In the genomic region with DNA sequence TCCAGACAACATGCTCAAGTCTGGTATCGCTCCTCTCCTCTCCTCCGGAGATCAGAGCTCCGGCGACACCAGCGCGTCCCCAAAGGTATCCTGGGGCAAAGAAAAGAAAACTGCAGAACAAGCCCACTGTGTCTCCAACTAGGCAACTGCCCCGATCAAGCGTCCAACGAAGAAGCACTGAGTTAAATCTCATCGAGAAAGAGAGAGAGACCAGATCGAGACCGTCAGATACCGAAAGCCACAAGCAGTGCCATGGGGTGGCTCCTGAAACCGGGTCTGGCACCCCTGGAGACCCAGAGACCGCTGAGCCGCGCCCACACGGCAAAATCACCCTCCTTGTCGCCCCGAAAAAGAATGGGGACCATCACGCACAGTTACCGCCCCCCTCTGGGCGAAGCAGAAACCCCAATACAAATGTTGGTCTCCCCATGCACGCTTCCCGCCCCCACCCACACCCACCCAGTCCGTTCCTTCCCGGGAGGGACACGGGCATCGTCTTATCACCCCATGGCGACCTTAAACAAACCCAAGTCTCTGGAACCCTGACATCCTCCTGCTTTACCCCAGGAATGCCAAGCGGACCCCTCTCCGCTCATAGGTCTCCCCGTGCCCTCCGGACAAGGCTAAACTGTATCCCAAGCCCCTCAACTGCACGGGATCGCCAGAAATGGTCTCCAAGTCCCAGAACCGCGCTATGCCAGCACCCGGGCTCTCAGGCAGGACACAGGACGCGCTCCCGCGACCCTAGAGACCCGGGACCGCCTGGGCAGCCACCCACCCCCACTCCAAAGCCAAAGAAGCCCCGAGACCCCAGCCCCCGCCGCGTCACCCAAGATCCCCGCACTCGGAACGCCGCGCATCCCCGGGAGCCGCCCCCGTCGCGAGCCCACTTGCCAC, we compare ENCODE assay signal across 8 mouse cellular contexts. TPM values are rescaled to one million over a fixed set of nuclear protein-coding genes. Genes with fewer than 3 reads are reported as not detected.
DNase-seq lines count a peak whose midpoint lies in the region; ATAC-seq and TF ChIP-seq lines count a peak whose summit lies in the region.

No protein-coding gene starts in this region.

- TF ChIP-seq POLR2A in heart, adult 2 months (IDR thresholded peaks at IDR 0.05; ENCODE audit: insufficient read depth, low read depth, low read length): no peak
- no peak for TF ChIP-seq POLR2A in kidney, adult 2 months (IDR thresholded peaks at IDR 0.05; ENCODE audit: low read depth, low read length)

- no peak for TF ChIP-seq EP300 in heart, adult 2 months (IDR thresholded peaks at IDR 0.05; ENCODE audit: insufficient read depth, low read depth, low read length)

- H3K27me3 ChIP-seq in heart, adult 2 months (ENCODE audit: control insufficient read depth, insufficient read depth, low read length): no peaks in the 10 kb centered on the region
- no peaks in the 10 kb centered on the region for H3K27me3 ChIP-seq in kidney, adult 2 months (replicated peaks; ENCODE audit: control insufficient read depth, insufficient read depth, low read length)
- no peaks in the 10 kb centered on the region for H3K27me3 ChIP-seq in limb, embryonic 15.5 days
- H3K27me3 ChIP-seq in midbrain, postnatal 0 days (ENCODE audit: insufficient read depth, low read length): no peaks in the 10 kb centered on the region

- intact Hi-C loops in heart, adult 2 months (cut with DNase I): loop anchor here (2.0 to 5.0 kb wide), 4 partner anchors 76 to 174 kb away; a partner anchor contains a TSS

- under 1% methylated on average over 59 of the region's 59 CpGs for WGBS in heart, adult 2 months
- 1% methylated on average over 59 of the region's 59 CpGs for WGBS in kidney, adult 2 months
- under 1% methylated on average over 58 of the region's 59 CpGs for WGBS in limb, embryonic 15.5 days
- under 1% methylated on average over 59 of the region's 59 CpGs for WGBS in midbrain, postnatal 0 days

- H3K4me1 ChIP-seq in heart, adult 2 months (ENCODE audit: control insufficient read depth, insufficient read depth, low read length): no peaks in the 10 kb centered on the region; the same call in 1 of the 2 replicates
- H3K4me1 ChIP-seq in kidney, adult 2 months (ENCODE audit: control insufficient read depth, insufficient read depth, low read length): no peaks in the 10 kb centered on the region
- peaks cover 3% of the 10 kb centered on the region; the same call in 1 of the 2 replicates for H3K4me1 ChIP-seq in limb, embryonic 15.5 days
- 0 out of 2 replicates have a peak, but pooled peaks cover 6% of the 10 kb centered on the region for H3K4me1 ChIP-seq in midbrain, postnatal 0 days (ENCODE audit: insufficient read depth, low read length)

- peak overlapping the region; percentile 92 for H3K27ac ChIP-seq in heart, adult 2 months
- no peak overlapping the region for H3K27ac ChIP-seq in kidney, adult 2 months (ENCODE audit: insufficient read depth, low read depth, low read length)
- H3K27ac ChIP-seq in limb, embryonic 15.5 days: peak overlapping the region; percentile 94
- peak overlapping the region; percentile 92 for H3K27ac ChIP-seq in midbrain, postnatal 0 days (ENCODE audit: low read depth, low read length)

- H3K36me3 ChIP-seq in heart, adult 2 months (ENCODE audit: control insufficient read depth, insufficient read depth, low read length): no peaks in the 10 kb centered on the region
- H3K36me3 ChIP-seq in kidney, adult 2 months (ENCODE audit: control insufficient read depth, insufficient read depth, low read length): no peaks in the 10 kb centered on the region
- no peaks in the 10 kb centered on the region for H3K36me3 ChIP-seq in limb, embryonic 15.5 days
- H3K36me3 ChIP-seq in midbrain, postnatal 0 days (ENCODE audit: insufficient read depth, low read length): no peaks in the 10 kb centered on the region

- ATAC-seq in limb, embryonic 15.5 days (ENCODE audit: insufficient number of reproducible peaks, low FRiP score, low TSS enrichment, low read depth): no peak
- peak; percentile 48 for ATAC-seq in midbrain, postnatal 0 days (ENCODE audit: low FRiP score)

- DNase-seq in 3T3-L1 (ENCODE audit: low read depth, low spot score): peak; percentile 39
- peak; percentile 32 for DNase-seq in T-cell, adult 2 months (ENCODE audit: low spot score)
- DNase-seq in embryo, embryonic 10.5 days (ENCODE audit: low spot score): peak; percentile 54
- DNase-seq in heart, adult 2 months: peak; percentile 55 to 59
- peak; percentile 14 for DNase-seq in kidney, adult 2 months
- peak; percentile 36 for DNase-seq in midbrain, postnatal 0 days (ENCODE audit: low spot score)
- DNase-seq in testis, postnatal 10 days (ENCODE audit: low spot score): peak; percentile 67

- peak overlapping the region; percentile 61 for H3K4me3 ChIP-seq in heart, adult 2 months
- H3K4me3 ChIP-seq in kidney, adult 2 months (ENCODE audit: insufficient read depth, low read depth, low read length): peak overlapping the region; percentile 74
- peak overlapping the region; percentile 93 for H3K4me3 ChIP-seq in limb, embryonic 15.5 days
- peak overlapping the region; percentile 72 for H3K4me3 ChIP-seq in midbrain, postnatal 0 days (ENCODE audit: low read depth, low read length)

- TF ChIP-seq CTCF in heart, adult 2 months (IDR thresholded peaks at IDR 0.05): peak; percentile 54
- TF ChIP-seq CTCF in kidney, adult 2 months (conservative IDR thresholded peaks at IDR 0.05; ENCODE audit: insufficient read depth, insufficient read length, low read depth, low read length): 0 out of 2 replicates have a peak, but pooled peaks have one; percentile 4
- peak; percentile 52 for TF ChIP-seq CTCF in midbrain, postnatal 0 days (IDR thresholded peaks at IDR 0.05)

- peak overlapping the region; percentile 97 for H3K9ac ChIP-seq in heart, adult 2 months (ENCODE audit: low read depth, low read length)
- H3K9ac ChIP-seq in limb, embryonic 15.5 days: peak overlapping the region; percentile 96
- peak overlapping the region; percentile 88 for H3K9ac ChIP-seq in midbrain, postnatal 0 days (replicated peaks; ENCODE audit: low read length, poor library complexity, severe bottlenecking)

- H3K79me2 ChIP-seq in heart, adult 2 months (replicated peaks; ENCODE audit: control insufficient read depth, insufficient read depth, low read length): no peaks in the 10 kb centered on the region

- H3K9me3 ChIP-seq in limb, embryonic 15.5 days: no peaks in the 10 kb centered on the region
- H3K9me3 ChIP-seq in midbrain, postnatal 0 days (ENCODE audit: low read length): no peaks in the 10 kb centered on the region

- peak overlapping the region; percentile 84 for H3K4me2 ChIP-seq in limb, embryonic 15.5 days
- peak overlapping the region; percentile 66 for H3K4me2 ChIP-seq in midbrain, postnatal 0 days (ENCODE audit: low read depth, low read length, poor library complexity, severe bottlenecking)

RNA-seq across cellular contexts. Expression of a gene that starts 0.7 kb away (rescaled TPM):
- total RNA-seq in heart, adult 2 months (2021): 10 to 100 TPM; 11.7 to 11.9 TPM
- 3.2 and 7.0 TPM in 2 replicates for polyA plus RNA-seq in heart, adult 2 months (2012; rRNA removed)
- 3.1 and 3.3 TPM in 2 replicates for polyA plus RNA-seq in kidney, adult 2 months (2012; rRNA removed)
- polyA plus RNA-seq in limb, embryonic 15.5 days (2015; fragmentation: Nextera tagmentation; extraction: Ambion mirVana): 26.8 and 29.1 TPM in 2 replicates
- 36.0 and 41.7 TPM in 2 replicates for total RNA-seq in midbrain, postnatal 0 days (2014; rRNA removed)
- 15.0 and 15.5 TPM in 2 replicates for polyA plus RNA-seq in midbrain, postnatal 0 days (2015; fragmentation: Nextera tagmentation; extraction: Ambion mirVana)

Comparison
In these comparisons a context has a peak if more than half of its experiments do, and no peak if none do; other contexts are left out.
1. DNase-seq: peak in every context shown above with its lines; median percentile 67 in testis, postnatal 10 days; 57 in heart, adult 2 months; 54 in embryo, embryonic 10.5 days; 39 in 3T3-L1; 36 in midbrain, postnatal 0 days; 32 in T-cell, adult 2 months; 14 in kidney, adult 2 months.
2. CTCF ChIP-seq: peak in every context shown above with its lines; median percentile 54 in heart, adult 2 months; 52 in midbrain, postnatal 0 days; 4 in kidney, adult 2 months.